Mouse (Mus musculus) kidney, adult 2 months (tissue): ENCODE results near the gene Phlda2.

Experiments used
- CTCF ChIP-seq: fragments of 200-500 bp; conservative IDR thresholded peaks from 2 replicates; pipeline ENCODE4 v1.5.1; 2011; ENCODE audit warnings: low read depth, mild to moderate bottlenecking, control low read depth, low read length, moderate library complexity, mixed read lengths; ENCODE audit not compliant: insufficient read depth, insufficient read length
- POLR2A ChIP-seq: fragments of 200-500 bp; IDR thresholded peaks from one replicate; pipeline ENCODE4 v1.6.1; 2011; ENCODE audit warnings: low read depth, low read length, control low read depth

- peak; percentile 76 for TF ChIP-seq CTCF
- TF ChIP-seq POLR2A = no peak
Measured at GRCm38 (mm10) chr7:143505823-143506222, 2.9 kb upstream of the Phlda2 start.
